Mouse (Mus musculus): ENCODE measurements around the gene Mrvi1. TPM values are rescaled to one million over a fixed set of nuclear protein-coding genes. Genes with fewer than 3 reads are reported as not detected.

Mrvi1 gene
- polyA plus RNA-seq, 1 experiment from 2014 or later, result 8.0 TPM

DNA sequence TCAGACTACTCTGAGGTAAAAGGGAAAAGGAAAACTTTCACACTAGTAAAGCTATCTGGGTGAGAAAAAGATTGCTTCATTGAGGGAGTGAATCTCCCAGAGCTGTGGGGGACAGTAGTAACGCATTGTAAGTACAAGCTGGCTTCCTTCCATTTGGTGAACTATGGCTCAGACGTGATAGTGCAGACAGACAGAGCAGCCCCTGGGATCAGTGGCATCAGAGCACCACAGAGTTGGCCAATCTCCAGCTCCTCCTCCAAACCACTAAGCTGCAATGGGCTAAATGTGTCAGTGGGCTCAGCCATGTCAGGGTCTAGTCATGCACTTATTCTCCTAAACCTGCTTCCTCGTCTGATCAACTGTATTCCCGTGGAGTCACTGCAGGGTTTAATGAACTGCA lies 158.7 kb downstream of the Mrvi1 start:
- Histone ChIP-seq H3K9me3 (replicated peaks) (no peaks in the 10 kb centered on the region), H3K27ac (ENCODE audit: poor library complexity, severe bottlenecking) (no peak overlapping the region), H3K9ac (no peak overlapping the region), H3K4me2 (no peak overlapping the region), H3K4me3 (no peak overlapping the region), H3K36me3 (peaks cover 29% of the 10 kb centered on the region), H3K27me3 (replicated peaks) (no peaks in the 10 kb centered on the region), H3K4me1 (replicated peaks) (peaks cover 55% of the 10 kb centered on the region)
- no peak for ATAC-seq (ENCODE audit: insufficient number of reproducible peaks, low FRiP score)
- 57% methylated on average over 4 of the region's 4 CpGs for WGBS

DNA sequence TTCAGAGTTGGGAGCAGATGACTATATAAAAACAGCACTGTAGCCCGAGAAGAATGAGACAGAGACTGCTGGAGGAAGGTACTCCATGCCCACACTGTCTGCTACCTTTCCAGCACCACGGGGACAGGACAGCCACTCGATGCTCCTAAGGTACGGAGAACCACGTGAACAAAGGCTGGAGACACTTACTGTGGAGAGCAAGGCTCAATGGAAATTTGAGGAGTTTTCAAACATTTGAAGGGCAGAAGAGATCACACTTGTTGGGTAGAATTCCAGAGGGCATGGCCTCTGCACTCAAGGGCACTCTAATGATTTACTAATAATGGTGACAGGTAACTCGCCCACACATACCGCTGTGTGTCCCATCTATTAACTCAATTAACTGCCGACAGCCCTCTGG lies 159.2 kb downstream of the Mrvi1 start:
- ATAC-seq (ENCODE audit: insufficient number of reproducible peaks, low FRiP score), result no peak
- H3K4me2 ChIP-seq, result no peak overlapping the region

DNA sequence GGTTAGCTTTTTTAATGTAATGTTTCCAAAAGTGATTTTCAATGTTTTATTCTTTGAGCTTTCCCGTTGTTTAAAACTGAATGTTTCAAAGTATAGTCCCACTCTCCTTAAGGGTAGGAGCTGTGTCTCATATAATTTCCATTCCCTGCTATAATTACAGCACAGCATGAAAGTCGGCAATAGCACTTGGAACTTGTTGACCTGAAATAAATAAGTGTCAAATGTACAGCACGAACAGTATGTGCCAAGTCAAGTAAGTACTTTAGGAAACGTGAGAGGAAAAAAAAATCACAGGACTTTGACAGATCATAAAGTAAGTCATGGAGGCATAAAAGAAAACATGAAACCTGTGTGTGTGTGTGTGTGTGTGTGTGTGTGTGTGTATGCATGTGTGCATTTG lies 160.2 kb downstream of the Mrvi1 start:
- peak overlapping the region; percentile 12; the same call in 1 of the 2 replicates for H3K27ac ChIP-seq (ENCODE audit: poor library complexity, severe bottlenecking)
- H3K4me2 ChIP-seq, result no peak overlapping the region
- H3K9ac ChIP-seq, result no peak overlapping the region
- no peaks in the 10 kb centered on the region for H3K9me3 ChIP-seq (replicated peaks)
- ATAC-seq (ENCODE audit: insufficient number of reproducible peaks, low FRiP score), result no peak
- H3K36me3 ChIP-seq, result peaks cover 23% of the 10 kb centered on the region
- 66% methylated on average over 4 of the region's 4 CpGs for WGBS
- H3K27me3 ChIP-seq (replicated peaks), result no peaks in the 10 kb centered on the region
- H3K4me3 ChIP-seq, result no peak overlapping the region
- peaks cover 62% of the 10 kb centered on the region for H3K4me1 ChIP-seq (replicated peaks)

More for the DNA sequence above, 159.2 kb downstream of the Mrvi1 start:
- Histone ChIP-seq H3K27me3 (replicated peaks) (no peaks in the 10 kb centered on the region), H3K27ac (ENCODE audit: poor library complexity, severe bottlenecking) (no peak overlapping the region), H3K4me1 (replicated peaks) (peaks cover 59% of the 10 kb centered on the region), H3K9ac (no peak overlapping the region), H3K36me3 (peaks cover 25% of the 10 kb centered on the region), H3K4me3 (no peak overlapping the region), H3K9me3 (replicated peaks) (no peaks in the 10 kb centered on the region)
- 86% methylated on average over 8 of the region's 8 CpGs for WGBS

DNA sequence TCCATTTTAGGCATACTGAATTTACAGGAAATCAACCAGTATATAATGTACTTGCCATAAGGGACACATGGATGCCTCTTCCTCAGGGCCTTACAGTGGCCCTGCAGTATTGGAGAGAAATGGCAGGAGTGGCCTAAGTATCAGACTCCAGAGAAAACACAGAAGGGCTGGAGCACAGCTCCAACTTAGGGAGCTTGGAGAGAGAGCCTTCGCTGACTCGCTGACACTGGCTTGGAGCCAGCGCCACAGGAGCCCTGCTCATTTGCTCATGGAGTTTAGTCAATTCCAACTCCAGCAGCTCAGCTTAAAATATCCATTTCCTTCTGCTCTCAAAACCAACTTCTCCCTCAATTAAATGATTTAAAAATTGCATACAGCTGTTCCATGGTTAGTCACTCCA lies 160.6 kb downstream of the Mrvi1 start:
- WGBS, result 19% methylated on average over 3 of the region's 3 CpGs
- Histone ChIP-seq H3K9ac (no peak overlapping the region), H3K9me3 (replicated peaks) (no peaks in the 10 kb centered on the region), H3K4me1 (replicated peaks) (peaks cover 62% of the 10 kb centered on the region), H3K27me3 (replicated peaks) (no peaks in the 10 kb centered on the region), H3K27ac (ENCODE audit: poor library complexity, severe bottlenecking) (peak overlapping the region; percentile 80), H3K36me3 (peaks cover 19% of the 10 kb centered on the region), H3K4me3 (no peak overlapping the region), H3K4me2 (no peak overlapping the region)
- ATAC-seq (ENCODE audit: insufficient number of reproducible peaks, low FRiP score), result 0 out of 2 replicates have a peak, but pooled peaks have one; percentile 34

DNA sequence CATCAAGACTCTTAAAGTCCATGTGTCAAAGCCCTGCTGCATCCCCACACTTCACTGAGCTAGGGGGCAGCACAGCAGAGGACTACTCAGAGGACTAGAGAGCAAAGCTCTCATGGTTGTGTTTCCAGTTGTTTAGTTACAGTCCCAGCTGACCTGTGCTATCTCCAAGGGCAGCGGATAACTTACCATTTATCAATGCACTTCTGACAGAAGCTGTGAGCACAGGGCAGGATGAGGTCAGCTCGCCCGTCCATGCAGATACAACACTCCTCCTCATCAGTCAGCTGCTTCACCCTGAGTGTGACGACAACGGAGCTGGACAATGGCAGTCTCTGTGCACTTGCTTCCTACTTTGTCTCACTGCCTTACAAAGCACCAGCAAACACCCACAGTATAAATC lies 161.2 kb downstream of the Mrvi1 start:
- no peaks in the 10 kb centered on the region for H3K27me3 ChIP-seq (replicated peaks)
- H3K27ac ChIP-seq (ENCODE audit: poor library complexity, severe bottlenecking), result peak overlapping the region; percentile 80
- H3K9me3 ChIP-seq (replicated peaks), result no peaks in the 10 kb centered on the region
- 12% methylated on average over 5 of the region's 5 CpGs for WGBS
- H3K4me2 ChIP-seq, result peak overlapping the region; percentile 21; the same call in 1 of the 2 replicates
- peaks cover 62% of the 10 kb centered on the region for H3K4me1 ChIP-seq (replicated peaks)
- H3K9ac ChIP-seq, result no peak overlapping the region
- H3K36me3 ChIP-seq, result peaks cover 18% of the 10 kb centered on the region
- no peak overlapping the region for H3K4me3 ChIP-seq
- peak; percentile 46; the same call in 1 of the 2 replicates for ATAC-seq (ENCODE audit: insufficient number of reproducible peaks, low FRiP score)

DNA sequence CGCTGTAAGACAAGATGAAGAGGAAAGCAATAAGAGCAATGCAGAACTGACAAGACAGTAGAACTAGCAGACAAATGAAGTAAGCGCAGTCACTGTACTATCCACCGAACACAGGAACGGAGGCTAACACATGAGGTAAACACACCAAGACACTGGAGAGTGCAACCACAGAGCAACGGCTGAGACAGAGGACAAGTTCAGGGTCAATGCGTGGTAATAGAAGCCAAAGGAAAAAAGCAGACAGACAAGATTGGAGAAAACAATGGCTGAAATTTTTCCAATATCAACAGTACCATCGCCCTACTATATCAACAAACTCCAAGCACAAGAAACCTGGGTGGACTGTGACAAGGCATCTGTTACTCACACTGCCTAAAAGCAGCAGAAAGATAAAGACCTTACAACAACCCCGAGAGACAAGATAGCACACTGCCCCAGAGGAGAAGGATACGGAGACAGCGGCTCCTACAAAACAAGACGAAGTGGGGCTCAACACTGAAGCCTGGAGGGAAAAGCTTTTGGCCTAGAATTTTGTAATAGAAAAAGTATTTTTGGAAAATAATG lies 163.4 kb downstream of the Mrvi1 start:
- H3K4me2 ChIP-seq, result no peak overlapping the region
- ATAC-seq (ENCODE audit: insufficient number of reproducible peaks, low FRiP score), result peak; percentile 81
- H3K4me3 ChIP-seq, result no peak overlapping the region
- no peak overlapping the region; the same call in 1 of the 2 replicates for H3K9ac ChIP-seq
- H3K9me3 ChIP-seq (replicated peaks), result no peaks in the 10 kb centered on the region
- peaks cover 54% of the 10 kb centered on the region for H3K4me1 ChIP-seq (replicated peaks)
- H3K36me3 ChIP-seq, result 0 out of 2 replicates have a peak, but pooled peaks cover 8% of the 10 kb centered on the region
- WGBS, result 30% methylated on average over 11 of the region's 11 CpGs
- 0 out of 2 replicates have a peak overlapping the region, but pooled peaks have one; percentile 47 for H3K27ac ChIP-seq (ENCODE audit: poor library complexity, severe bottlenecking)
- H3K27me3 ChIP-seq (replicated peaks), result no peaks in the 10 kb centered on the region

Other genes with a start within 250 kb of the Mrvi1 start
- 8.2 and 9.4 TPM in 2 replicates for gene Ampd3, start 214.3 kb downstream of the Mrvi1 start, polyA plus RNA-seq (2016; fragmentation: Nextera tagmentation; extraction: Ambion mirVana)
- gene Rnf141, start 138.0 kb downstream of the Mrvi1 start, polyA plus RNA-seq (2016; fragmentation: Nextera tagmentation; extraction: Ambion mirVana), result 35.5 and 37.9 TPM in 2 replicates
- 3.2 and 3.6 TPM in 2 replicates for gene Lyve1, start 119.2 kb downstream of the Mrvi1 start, polyA plus RNA-seq (2016; fragmentation: Nextera tagmentation; extraction: Ambion mirVana)
- 47.3 and 49.7 TPM in 2 replicates for gene Ctr9, start 46.5 kb upstream of the Mrvi1 start, polyA plus RNA-seq (2016; fragmentation: Nextera tagmentation; extraction: Ambion mirVana)
- gene Eif4g2, start 100.6 kb upstream of the Mrvi1 start, polyA plus RNA-seq (2016; fragmentation: Nextera tagmentation; extraction: Ambion mirVana), result 852 and 867 TPM in 2 replicates